Mouse (Mus musculus): ENCODE data around the gene Fiz1. TPM values are rescaled to one million over a fixed set of nuclear protein-coding genes. Genes with fewer than 3 reads are reported as not detected.

Fiz1 gene
- 31.6 and 47.8 TPM in 2 replicates for polyA plus RNA-seq (2012; ENCODE audit: low replicate concordance)

DNA sequence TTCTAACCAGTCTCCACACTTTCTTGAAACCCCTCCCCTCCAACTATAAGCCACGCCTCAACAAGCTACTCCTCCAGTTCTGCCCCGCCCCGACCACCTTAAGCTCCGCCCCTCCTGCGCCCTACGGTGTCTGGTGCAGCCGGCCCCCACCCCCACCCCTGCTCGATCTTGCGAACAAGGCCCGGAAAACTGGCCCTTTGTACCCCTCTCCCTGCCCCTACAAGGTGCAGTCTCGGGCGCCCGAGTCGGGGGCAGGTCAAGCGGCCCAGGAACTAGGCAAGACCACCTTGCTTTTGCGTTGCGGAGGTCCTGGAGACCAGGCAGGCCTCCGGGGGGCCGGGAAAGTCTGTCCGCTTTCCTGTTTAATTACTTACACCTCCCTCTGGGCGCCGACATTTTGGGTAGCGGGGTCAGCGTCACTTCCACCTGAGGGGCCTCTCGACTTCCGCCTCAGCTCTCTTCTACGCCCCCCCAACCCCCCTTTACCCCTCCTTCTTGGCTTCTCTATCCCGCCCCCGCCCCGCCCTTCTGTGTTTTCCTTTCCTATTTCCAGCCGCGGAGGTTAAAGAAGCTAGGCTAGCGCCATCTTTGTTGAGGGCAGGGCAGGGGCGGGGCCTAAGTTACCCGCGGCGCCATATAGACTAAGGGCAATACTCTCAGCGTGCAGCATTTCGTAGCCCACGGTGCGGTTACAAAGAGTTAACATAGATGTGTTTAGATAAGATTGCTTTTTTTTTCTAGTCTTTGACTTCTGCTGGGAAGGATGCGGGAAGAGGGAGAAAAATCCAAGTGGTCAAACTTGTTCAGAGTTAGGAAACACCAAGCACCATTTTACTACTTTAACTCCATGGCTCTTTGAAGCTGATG lies at the start of gene Fiz1, which contains the start of gene Zfp524:
Gene Fiz1, minus strand, starts transcription at position 447 of the 867 bp plus-strand sequence.
Gene Zfp524, plus strand, starts transcription at position 165 of the 867 bp plus-strand sequence.

DNA sequence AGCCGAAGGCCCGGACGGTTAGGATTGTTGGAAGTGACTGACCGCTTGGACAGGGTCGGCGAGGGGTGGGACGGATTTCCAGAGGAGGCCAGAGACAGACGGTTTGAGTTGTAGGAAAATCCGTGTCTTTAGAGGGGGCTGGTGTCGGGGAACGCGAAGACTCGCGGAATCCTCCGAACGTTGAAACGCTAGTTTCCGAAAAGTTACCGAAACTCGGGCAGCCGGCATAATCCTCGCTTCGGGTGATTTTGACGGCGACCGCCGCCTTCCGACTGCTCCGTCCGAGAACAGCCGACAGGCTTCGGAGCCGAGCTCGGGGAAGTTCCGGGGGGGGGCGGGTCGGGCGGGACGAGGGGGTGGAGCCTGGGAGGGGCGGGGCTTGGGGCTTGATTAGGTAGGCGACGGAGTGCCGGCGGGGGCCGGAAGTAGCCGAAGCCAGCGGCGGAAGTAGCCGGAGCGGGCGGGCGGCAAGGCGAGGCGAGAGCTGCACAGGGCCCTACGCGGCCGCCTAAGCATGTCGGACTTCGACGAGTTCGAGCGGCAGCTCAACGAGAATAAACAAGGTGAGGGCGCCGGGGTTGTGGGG lies 47.4 kb upstream of the Fiz1 start, which contains the start of gene U2af2:
Gene U2af2, plus strand, starts transcription at position 370 of the 586 bp plus-strand sequence.

DNA sequence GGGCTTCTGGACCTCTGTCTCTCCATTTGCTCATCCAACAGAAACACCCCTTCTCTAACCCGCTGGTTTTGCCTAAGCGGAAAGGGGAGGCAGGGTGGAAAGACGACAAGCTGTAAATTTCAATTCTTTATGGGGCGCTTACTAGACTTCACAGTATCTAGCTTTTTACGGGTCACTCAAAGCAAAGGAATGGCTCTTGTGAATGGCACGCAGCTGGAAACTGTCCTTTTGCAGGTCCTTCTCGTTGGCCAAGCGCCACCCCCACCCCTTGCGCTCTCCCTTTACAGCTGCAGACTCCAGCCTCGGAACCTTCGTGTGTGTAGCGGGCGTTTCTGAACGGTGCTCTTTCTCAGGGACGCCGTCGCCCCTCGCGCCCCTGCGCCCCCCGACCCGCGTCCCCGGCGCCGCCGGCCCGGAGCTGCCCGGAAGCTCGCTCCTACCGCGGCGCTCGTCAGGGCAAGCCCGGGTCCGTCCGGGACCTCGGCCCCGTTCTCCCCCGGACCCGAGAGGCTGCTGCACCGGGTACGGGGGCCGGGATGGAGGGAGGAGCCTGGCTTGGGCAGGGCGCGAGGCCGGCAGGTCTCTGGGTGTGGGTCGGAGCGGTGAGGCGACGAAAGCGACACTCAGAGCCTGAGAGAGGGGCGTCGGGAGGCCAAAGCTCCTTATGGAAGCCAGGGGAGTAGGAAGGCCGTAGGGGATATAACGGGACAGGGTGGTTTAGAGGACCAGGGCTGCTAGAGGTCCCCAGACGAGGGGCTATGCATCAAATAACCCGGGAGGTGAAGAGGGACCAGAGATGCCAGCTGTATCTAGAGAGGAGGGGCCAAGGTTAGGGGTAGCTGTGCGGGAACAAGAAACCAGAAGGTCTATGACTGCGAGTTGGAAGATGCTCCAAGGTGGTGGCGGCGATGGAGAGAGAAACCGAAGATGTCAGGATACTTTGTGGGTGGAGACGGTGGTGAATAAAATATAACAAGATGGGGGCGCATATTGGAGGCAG lies 37.0 kb upstream of the Fiz1 start, which contains the start of gene Zfp580:
Gene Zfp580, plus strand, starts transcription at position 346 of the 1,000 bp plus-strand sequence.

DNA sequence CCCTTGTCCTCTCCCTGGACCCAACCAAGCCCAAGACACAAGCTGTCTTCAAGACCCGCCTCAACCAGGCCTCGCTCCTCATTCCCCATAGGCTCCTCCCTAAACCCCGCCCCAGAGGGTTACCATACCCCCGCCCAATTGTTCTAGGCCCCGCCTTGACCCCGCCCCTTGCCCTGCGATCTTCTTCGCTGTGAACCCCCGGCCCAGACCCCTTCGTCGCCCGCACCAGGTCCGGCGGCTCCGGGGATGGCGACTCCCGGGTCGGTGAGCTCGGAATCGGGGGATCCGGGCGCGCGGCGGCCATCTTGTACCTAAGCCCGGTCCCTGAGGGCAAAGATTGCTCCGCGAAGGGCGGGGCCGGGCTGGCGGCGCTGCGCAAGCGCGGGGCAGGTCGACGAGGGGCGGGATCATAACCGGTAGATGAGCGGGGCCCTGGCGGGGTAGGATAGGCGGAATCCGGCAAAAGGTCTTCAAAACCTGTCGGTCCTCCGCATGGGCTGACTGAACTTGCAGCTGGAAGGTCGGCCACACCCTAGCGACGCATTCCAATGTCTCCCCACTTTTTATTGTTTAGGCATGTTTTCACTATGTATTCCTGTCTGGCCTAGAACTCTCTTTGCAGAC lies 23.7 kb upstream of the Fiz1 start, which contains the start of gene Zfp784:
Gene Zfp784, minus strand, starts transcription at position 338 of the 624 bp plus-strand sequence.

DNA sequence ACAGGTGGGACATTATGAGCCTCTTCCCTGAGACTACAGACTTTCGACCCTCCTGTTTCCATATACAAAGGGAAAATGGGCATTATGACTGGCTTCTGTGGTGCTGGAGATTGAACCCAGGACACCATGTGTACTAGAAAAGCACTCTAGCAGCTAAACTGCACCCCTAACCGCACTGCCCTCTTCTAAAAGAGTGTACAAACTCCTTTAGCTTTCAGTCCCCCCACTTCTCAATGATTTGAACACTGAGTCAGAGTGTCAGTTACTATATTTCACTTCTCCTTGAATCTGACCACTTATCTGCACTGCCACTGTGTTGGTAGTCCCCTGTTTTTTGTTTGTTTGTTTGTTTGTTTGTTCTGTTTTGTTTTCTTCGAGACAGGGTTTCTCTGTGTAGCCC lies 19.3 kb upstream of the Fiz1 start, which contains the start of gene 4632433K11Rik:
Gene 4632433K11Rik, plus strand, starts transcription at position 301 of the 400 bp plus-strand sequence.

DNA sequence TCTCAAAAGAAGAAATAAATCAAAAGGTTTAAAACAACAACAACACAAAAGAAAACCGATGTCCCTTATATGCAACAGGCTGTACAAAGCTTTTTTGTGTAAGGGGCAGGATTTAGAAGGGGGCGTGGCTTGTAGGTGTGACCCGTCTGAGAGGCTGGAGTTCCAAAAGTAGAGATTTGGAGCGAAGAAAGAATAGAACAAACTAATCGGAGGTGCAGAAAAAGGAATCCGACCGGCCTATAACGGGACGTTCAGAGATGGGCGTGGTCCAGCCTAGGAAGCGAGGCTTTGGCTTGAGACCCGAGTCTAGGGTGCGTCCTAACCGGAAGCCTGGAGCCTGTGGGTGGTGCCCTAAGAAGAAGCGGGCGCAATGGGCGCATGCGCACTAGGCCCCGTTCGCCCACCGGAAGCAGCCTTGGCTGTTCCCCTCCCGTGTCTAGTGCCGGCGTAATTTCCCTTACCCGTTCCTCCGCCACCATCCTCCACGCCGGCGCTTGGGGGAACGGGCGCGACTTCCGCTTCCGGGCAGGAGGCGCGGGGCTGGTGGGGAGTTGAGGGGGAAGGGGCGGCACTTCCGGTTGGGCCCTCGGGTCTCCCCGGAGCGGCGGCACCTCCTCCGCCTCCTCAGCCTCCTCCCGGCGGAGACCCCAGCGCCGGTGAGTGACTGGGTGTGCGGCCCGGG lies 5.6 kb upstream of the Fiz1 start, which contains the start of the genes Zfp865 and Ccdc106:
Gene Zfp865, plus strand, starts transcription at position 377 of the 682 bp plus-strand sequence.
Gene Ccdc106, plus strand, starts transcription at position 554 of the 682 bp plus-strand sequence.

DNA sequence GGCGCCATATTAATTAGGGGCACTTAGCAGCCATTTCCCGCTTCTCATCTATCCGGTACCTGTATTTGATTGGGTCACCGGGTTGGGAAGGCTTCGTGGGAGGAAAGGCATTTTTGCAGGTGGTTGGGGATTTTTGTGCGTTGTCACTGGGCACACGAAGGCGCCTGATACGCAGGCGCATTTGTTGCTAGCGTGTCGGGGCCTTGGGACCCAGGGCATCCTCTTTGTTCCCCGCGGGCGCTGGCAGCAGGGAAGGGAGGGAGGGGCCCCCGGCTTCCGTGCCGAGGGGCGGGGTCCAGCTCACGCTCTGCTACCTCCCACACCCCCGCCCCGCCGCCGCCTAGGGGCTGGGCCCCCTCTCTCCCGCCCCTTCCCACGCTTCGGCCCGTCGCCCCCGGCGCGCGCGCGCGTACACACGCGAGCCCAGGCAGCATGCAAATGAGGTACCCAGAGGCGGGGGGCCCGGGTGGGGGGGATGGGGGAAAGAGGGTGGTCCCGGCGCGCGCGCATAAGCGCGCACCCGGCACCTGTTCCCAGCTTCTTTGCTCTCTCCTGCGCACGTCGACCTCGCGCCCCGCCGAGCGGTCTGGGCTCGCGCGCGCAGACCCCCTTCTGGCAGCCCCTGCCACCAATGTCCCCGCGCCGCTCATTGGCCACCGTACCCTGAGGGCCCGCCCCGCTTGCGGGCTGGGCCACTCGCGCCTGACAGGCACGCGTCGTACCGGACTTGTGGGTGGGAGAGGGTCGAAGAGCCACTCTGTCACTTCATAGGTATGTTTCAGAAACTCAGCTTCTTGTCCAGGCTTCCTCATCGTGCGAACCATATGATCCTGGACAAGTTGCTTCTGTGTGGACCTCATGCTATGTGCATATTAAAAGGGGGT lies 863 bp upstream of the Fiz1 start, which contains the start of gene Gm44973:
Gene Gm44973, plus strand, starts transcription at position 379 of the 884 bp plus-strand sequence.

DNA sequence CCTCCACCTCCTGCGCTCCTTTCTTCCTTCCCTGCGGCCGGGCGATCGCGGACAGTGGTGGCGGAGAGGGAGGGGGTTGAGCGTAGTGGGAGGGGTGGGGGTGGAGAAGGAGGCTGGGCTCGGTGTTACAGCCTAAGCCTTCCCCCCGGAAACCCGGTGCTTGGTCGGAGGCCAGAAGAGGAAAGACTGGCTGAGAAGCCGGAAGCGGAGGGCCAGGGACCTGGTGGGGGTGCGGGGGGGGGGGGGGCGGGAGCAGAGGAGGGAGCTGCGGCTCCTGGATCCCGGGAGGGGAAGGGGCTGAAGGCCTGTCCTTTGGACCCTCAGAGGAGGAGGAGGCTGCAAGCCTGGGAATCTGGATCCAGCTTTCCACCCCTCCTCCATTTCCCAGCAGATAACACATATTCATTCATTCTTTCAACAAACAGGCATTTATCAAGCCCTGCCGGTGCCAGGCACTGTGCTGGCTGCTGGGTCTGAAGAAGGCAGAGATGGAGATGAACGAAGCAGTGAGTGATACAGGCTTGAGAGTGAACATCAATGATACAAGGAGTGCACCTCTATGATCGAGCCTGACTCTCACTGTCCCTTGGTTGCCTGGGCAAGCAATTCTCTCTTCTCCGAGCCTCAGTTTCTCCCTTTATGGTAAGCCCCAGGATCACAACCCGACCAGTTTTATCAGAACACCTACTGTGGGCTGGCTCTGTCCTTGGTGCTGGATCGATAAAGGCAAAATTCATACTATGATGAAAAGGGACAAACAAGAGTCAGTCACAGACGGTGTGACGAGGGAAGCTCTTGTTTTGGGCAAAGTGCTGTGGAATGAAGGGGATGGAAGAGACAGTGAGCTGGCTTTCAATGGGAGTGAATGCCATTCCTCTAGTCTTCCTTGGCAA lies 18.2 kb downstream of the Fiz1 start, which contains the start of gene Zfp579:
Gene Zfp579, minus strand, starts transcription at position 156 of the 893 bp plus-strand sequence.

DNA sequence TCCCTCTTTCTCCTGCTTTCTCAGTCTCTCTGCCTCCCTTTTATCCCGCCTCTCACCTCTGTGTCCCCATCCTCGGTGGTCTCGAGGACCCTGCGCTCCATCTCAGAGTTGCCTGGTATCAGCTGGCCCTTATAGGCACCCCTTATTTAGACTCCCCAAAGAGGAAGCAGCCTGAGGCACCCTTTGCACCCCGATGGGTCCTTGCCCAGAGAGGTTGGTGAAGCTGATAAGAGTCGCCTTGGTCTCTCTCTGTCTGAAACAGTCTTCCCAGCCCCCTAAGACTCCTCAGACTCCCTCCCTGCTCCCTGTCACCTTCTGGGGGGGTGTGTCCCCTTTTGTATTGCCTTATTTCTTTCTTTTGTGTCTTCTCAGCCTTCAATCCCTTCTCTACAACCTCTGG lies 43.4 kb downstream of the Fiz1 start, which contains the start of gene Sbk3:
Gene Sbk3, minus strand, starts transcription at position 101 of the 400 bp plus-strand sequence.

DNA sequence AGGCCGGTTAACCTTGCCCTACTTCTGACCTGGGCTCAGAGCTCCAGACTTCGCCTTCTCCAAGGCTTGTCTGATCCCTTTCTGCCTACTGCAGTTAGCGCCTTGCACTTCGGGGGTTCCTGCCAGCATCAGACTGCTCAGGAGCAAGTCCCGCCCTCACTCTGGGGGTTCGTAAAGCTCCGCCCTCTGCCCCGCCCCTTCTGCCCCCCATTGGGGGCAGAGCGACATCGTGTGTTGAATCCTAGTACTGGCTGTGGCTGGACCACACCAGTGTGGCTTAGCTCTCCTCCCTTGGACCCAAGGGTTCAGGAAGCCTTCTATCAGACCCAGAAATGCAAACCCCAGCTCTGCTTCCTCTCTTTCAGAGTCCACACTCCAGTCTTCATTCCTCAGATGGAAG lies 50.2 kb downstream of the Fiz1 start, which contains the start of gene Sbk2:
Gene Sbk2, minus strand, starts transcription at position 135 of the 400 bp plus-strand sequence.

Other genes with a start within 250 kb of the Fiz1 start
- not detected in 2 replicates for gene Fam71e2, start 243.4 kb downstream of the Fiz1 start, polyA plus RNA-seq (2012; ENCODE audit: low replicate concordance)
- 0.09 TPM in 1 of 2 replicates, not detected in the other for gene Il11, start 231.8 kb downstream of the Fiz1 start, polyA plus RNA-seq (2012; ENCODE audit: low replicate concordance)
- not detected in 2 replicates for gene Tmem190, start 231.8 kb downstream of the Fiz1 start, polyA plus RNA-seq (2012; ENCODE audit: low replicate concordance)
- gene Tmem238, start 225.0 kb downstream of the Fiz1 start, polyA plus RNA-seq (2012; ENCODE audit: low replicate concordance), result 22.8 and 58.3 TPM in 2 replicates
- 2,892 and 4,049 TPM in 2 replicates for gene Rpl28, start 221.8 kb downstream of the Fiz1 start, polyA plus RNA-seq (2012; ENCODE audit: low replicate concordance)
- 104 and 125 TPM in 2 replicates for gene Ube2s, start 202.1 kb downstream of the Fiz1 start, polyA plus RNA-seq (2012; ENCODE audit: low replicate concordance)
- 0.09 and 1.7 TPM in 2 replicates for gene Shisa7, start 170.0 kb downstream of the Fiz1 start, polyA plus RNA-seq (2012; ENCODE audit: low replicate concordance)
- gene Isoc2b, start 144.4 kb downstream of the Fiz1 start, polyA plus RNA-seq (2012; ENCODE audit: low replicate concordance), result 1.5 and 1.6 TPM in 2 replicates
- 3.7 and 21.0 TPM in 2 replicates for gene Isoc2a, start 137.5 kb downstream of the Fiz1 start, polyA plus RNA-seq (2012; ENCODE audit: low replicate concordance)
- 0.17 TPM in 1 of 2 replicates, not detected in the other for gene Gm36210, start 108.2 kb downstream of the Fiz1 start, polyA plus RNA-seq (2012; ENCODE audit: low replicate concordance)
- 49.2 and 81.2 TPM in 2 replicates for gene Zfp628, start 99.5 kb downstream of the Fiz1 start, polyA plus RNA-seq (2012; ENCODE audit: low replicate concordance)
- gene Nat14, start 92.7 kb downstream of the Fiz1 start, polyA plus RNA-seq (2012; ENCODE audit: low replicate concordance), result 1.9 and 3.5 TPM in 2 replicates
- gene Ssc5d, start 88.9 kb downstream of the Fiz1 start, polyA plus RNA-seq (2012; ENCODE audit: low replicate concordance), result 0.11 and 0.21 TPM in 2 replicates
- 0.25 and 0.81 TPM in 2 replicates for gene Sbk2, start 50.3 kb downstream of the Fiz1 start, polyA plus RNA-seq (2012; ENCODE audit: low replicate concordance)
- not detected in 2 replicates for gene Sbk3, start 43.5 kb downstream of the Fiz1 start, polyA plus RNA-seq (2012; ENCODE audit: low replicate concordance)
- 57.7 and 140 TPM in 2 replicates for gene Zfp579, start 18.5 kb downstream of the Fiz1 start, polyA plus RNA-seq (2012; ENCODE audit: low replicate concordance)
- gene Zfp524, start 282 bp downstream of the Fiz1 start, polyA plus RNA-seq (2012; ENCODE audit: low replicate concordance), result 60.5 and 72.3 TPM in 2 replicates
- gene Gm44973, start 799 bp upstream of the Fiz1 start, polyA plus RNA-seq (2012; ENCODE audit: low replicate concordance), result 55.5 TPM in 1 of 2 replicates, not detected in the other
- gene Zfp865, start 5.7 kb upstream of the Fiz1 start, polyA plus RNA-seq (2012; ENCODE audit: low replicate concordance), result 97.4 and 264 TPM in 2 replicates
- 0.99 and 2.0 TPM in 2 replicates for gene Ccdc106, start 5.9 kb upstream of the Fiz1 start, polyA plus RNA-seq (2012; ENCODE audit: low replicate concordance)
- not detected in 2 replicates for gene 4632433K11Rik, start 19.4 kb upstream of the Fiz1 start, polyA plus RNA-seq (2012; ENCODE audit: low replicate concordance)
- gene Zfp784, start 23.7 kb upstream of the Fiz1 start, polyA plus RNA-seq (2012; ENCODE audit: low replicate concordance), result 4.2 and 6.3 TPM in 2 replicates
- gene Zfp580, start 36.8 kb upstream of the Fiz1 start, polyA plus RNA-seq (2012; ENCODE audit: low replicate concordance), result 27.8 and 63.8 TPM in 2 replicates
- gene U2af2, start 47.4 kb upstream of the Fiz1 start, polyA plus RNA-seq (2012; ENCODE audit: low replicate concordance), result 344 and 667 TPM in 2 replicates
- 685 and 1,033 TPM in 2 replicates for gene Epn1, start 65.5 kb upstream of the Fiz1 start, polyA plus RNA-seq (2012; ENCODE audit: low replicate concordance)
- gene Rfpl4, start 102.3 kb upstream of the Fiz1 start, polyA plus RNA-seq (2012; ENCODE audit: low replicate concordance), result not detected in 2 replicates
- 0.20 and 0.23 TPM in 2 replicates for gene Rasl2-9, start 111.3 kb upstream of the Fiz1 start, polyA plus RNA-seq (2012; ENCODE audit: low replicate concordance)
- gene Vmn1r55, start 135.0 kb upstream of the Fiz1 start, polyA plus RNA-seq (2012; ENCODE audit: low replicate concordance), result not detected in 2 replicates
- not detected in 2 replicates for gene Vmn1r56, start 182.1 kb upstream of the Fiz1 start, polyA plus RNA-seq (2012; ENCODE audit: low replicate concordance)
- gene Vmn1r57, start 203.8 kb upstream of the Fiz1 start, polyA plus RNA-seq (2012; ENCODE audit: low replicate concordance), result not detected in 2 replicates

Measured in hematopoietic multipotent progenitor cell, adult 10-12 weeks (in vitro differentiated cells).